Mouse (Mus musculus) thymus, adult 2 months (tissue): ENCODE data around the gene Msrb1.

Experiments
- CTCF ChIP-seq: fragments of 200-500 bp; IDR thresholded peaks from 2 replicates; pipeline ENCODE4 v1.5.1; 2012; ENCODE audit warnings: mild to moderate bottlenecking, control low read depth, low read length, moderate library complexity, borderline replicate concordance; ENCODE audit not compliant: control insufficient read depth, poor library complexity, insufficient read depth; ENCODE audit errors: extremely low read depth
- POLR2A ChIP-seq: fragments of 200-500 bp; IDR thresholded peaks from 2 replicates; pipeline ENCODE4 v1.6.1; 2012; ENCODE audit warnings: mild to moderate bottlenecking, low read length, control low read depth, moderate library complexity; ENCODE audit not compliant: control insufficient read depth, poor library complexity, insufficient read depth; ENCODE audit errors: extremely low read depth

DNA sequence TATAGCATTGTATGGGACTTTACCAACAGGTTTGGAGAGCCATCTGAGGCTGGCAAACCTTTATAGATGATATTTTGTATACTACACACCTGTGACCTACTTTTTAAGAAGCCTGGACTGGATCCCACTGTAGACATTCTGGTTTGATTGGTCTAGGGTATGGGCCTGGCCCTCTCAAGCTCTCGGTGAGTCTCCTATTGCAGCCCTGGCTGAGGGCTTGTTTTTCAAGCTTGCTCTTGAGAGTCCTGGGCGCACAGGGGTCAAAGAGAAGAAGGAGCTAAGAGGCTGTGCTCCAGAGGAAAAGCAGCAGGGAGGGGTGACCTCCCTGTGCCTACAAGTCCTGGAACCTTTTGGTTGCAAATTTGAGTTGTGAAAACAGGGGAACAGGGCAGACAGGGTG, 40.6 kb downstream of the Msrb1 start:
- no peak for TF ChIP-seq POLR2A
- TF ChIP-seq CTCF, result no peak
